Mouse (Mus musculus) layer of hippocampus, adult 11-12 months (tissue): Measurements from ENCODE around the gene Ago4.

Experiments
- DNase-seq: peaks from one replicate; pipeline ENCODE4 v3.0.0; 2022; ENCODE audit warnings: low spot score

Ago4 gene

DNA sequence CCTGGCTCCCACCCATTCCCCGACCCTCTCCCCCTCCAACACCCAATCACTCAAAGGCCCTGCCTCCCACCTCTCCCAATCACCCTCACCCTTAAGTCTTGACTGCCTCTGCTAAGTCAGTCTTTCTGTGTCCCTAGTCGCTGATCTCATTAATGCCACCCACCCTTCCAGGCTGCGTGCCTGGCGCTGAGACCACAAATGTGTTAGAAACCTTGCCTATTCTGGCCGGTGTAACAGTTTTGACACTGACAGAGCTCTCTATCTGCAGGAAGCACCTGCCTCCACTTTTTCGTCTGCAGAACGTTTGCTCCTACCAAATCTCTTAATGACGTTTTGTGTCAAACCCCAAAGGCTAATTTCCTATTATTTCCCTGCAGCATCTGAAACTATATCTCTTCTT, 64.3 kb downstream of the Ago4 start:
- no peak for DNase-seq

DNA sequence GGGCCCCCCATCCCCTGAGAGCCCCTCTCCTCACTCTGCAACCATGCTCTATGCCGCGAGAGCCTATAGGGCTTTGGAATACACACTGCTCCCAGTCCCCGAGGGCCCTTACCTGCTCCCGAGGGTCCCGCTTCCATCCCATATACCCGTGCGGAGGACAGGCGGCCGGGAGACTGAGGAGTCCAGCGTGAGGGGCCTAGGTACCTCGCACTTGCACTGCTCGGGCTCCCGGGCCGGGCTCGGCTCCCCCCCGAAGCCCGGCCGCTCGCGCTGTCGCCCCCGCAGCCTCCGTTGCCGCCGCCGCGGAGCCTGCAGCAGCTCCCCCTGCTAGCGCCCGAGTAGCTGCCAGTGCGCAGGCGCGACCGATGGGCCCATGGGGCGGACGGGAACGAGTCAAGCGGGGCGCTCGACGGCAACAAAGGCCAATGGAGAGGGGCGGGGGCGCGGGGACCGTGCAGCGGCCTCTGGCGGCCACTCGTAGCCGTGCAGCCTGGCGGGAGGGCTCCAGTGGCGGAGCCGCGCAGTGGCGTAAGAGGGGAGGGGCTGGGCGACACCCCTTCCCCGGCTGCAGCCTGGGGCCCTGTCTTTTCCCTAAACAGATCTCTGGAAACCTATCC, 64.9 kb downstream of the Ago4 start, which contains the start of gene Ago1:
Ago1 (minus strand) TSS at position 299 of the 617 bp plus-strand sequence.
- peak; percentile 95 for DNase-seq

DNA sequence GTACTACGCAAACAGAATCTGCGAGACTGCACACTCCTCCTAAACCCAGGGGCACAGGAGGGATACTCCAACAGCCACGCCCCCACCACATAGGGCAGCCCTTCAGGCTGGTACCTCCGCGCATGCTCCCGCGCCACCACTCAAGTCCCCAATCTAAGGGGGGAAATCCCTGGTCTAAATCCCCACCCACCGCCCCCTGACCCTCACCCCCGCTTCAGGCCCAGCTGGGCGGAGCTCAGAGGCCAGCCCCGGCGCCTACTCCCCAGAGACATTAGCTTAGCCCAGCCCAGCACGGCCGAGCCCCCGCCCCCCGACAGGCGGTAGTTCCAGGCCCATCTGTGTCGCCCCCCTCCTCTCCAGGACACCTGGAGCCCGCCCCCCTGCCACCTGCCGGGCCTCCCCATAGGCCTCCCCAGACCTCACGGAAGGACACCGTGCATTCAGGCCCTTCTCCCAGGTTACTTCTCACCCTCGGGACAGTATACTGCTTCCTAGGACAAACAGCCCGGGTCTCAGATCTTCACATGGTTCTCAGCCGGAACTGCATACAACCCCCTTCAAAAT, 65.5 kb downstream of the Ago4 start:
- DNase-seq: peak; percentile 60

DNA sequence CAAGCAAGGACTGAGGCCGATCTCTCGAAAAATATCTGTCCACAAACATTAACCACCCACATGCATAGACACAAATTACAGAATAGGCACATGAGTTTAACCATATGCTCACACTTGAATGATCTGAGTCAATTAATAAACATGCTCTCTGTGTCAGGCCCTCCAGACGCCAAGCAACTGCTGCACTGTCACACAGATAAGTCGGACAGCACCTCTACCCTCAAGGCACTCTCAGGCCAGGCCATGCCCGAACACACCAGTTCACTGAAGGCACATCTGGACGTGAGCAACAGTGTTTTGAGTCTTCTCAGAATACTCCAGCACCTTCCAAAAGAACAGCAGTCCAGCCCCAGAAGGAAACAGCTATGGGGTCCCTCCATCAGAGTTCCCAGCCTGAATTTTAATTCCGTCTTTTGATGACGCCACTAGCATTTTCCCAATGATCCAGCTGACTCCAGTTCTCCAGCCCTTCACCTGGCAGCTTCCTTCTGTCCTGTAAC, 67.0 kb downstream of the Ago4 start:
- no peak for DNase-seq

DNA sequence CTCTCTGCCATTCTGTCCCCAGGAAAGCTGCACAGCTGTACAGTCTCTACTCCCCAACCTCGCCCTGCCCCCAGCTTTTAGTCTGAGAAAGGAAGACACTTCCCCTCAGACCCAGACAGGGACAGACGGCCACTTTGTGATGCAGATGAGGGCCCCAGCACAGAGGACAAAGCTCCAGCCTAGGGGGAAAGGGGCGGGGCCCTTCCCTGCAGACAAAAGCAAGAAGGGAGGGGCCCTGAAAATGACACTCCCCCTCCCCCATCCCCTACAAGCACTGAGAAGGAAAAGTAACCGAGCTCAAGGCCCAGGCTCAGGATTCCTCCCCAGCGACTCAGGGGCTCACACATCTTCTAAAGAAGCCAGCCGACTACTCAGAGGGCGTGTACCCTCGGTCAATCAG, 67.4 kb downstream of the Ago4 start:
- DNase-seq: peak; percentile 55

DNA sequence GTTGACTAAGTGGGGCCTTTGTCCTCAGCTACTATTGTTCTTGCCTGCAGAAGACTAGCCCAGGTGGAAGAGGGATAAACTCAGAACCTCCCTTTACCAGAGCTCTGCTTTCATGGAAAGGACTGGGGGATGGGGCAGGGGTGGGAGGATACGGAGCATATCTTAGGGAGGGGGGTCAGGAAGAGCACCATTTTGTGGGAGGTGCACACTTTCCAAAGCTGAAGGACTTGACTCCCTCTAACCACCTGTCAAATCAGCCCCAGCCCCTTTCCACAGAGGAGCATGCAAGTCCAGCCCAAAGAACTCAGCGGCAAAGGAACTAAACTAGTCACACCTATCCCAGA, 68.4 kb downstream of the Ago4 start:
- no peak for DNase-seq

DNA sequence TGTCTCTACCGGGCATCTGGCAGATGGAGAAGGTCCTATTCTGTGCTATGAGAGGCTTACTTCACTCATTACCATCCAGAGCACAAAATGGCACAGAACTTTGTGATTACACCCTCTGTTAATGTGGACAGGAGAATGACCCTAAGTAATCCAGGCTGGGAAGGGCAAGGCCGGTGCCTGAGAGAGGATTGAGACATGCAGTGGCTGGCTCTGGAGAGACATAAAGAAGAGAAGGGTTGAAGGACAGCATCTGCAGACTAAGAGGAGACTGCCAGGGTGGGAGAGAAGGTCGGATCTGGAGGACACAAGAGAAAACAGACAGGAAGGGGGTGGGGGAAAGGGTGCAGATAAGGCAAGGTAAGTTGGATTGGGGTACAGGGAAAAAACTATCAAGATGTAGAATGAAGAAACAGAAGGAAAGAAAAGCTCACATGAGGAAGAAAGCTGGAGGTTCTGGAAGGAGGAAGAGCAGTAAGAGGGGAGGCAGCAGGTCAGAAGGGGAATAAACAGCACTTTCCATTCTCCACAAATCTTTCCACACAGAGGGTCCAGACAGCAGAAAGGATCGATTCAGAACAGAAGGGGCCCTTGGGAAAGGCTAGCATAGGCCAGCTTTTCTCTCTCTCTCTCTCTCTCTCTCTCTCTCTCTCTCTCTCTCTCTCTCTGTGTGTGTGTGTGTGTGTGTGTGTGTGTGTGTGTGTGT, 68.9 kb downstream of the Ago4 start:
- DNase-seq: no peak

DNA sequence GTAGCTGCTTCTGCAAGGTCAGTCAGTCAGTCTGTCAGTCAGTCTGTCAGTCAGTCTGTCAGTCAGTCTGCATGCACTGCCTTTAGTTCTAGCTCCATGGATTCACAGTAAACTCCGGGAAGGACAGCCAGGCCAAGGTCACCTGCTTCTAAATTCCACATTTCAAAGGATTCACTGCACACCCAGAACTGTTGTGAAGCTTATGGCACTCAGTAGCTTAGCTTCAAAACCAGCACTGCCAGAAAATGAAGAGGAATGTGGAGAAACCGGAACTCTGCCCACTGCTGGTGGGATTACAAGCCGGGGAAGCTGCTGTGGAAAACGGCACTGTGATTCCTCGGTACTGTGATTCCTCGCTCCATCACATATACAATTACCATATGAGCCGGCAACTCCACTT, 77.8 kb downstream of the Ago4 start:
- no peak for DNase-seq

DNA sequence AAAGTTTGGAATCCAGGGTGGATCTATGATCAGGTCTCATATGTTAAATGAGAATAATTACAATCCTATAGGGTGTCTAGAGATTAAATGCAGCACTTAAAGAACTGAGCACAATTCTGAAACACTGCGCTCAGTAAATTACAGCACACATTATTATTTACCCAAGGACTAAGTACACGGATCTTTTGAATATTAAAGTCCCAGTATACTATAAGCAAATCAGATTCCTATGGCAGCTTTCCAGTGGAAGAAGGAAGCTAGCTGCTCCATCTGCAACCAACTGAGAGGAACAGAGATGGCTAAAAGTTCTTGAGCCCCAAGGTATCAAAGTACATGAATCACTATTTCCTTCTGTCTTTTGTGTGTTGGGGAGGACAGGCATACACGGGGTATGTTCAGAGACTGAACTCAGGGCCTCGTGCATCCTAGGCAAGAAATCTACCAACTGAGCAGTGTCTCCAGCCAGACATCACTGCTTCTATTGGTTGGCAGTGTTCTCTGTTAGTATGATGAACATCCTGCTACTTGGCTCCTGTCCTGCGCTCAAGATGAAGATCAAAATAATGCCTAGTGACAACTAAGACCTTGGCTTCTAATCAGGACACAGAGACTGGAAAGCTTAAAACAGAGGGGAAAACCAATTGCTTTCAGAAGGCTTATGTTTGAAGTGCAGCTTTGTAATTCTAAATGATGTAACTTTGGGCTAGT, 78.6 kb downstream of the Ago4 start:
- DNase-seq: no peak

DNA sequence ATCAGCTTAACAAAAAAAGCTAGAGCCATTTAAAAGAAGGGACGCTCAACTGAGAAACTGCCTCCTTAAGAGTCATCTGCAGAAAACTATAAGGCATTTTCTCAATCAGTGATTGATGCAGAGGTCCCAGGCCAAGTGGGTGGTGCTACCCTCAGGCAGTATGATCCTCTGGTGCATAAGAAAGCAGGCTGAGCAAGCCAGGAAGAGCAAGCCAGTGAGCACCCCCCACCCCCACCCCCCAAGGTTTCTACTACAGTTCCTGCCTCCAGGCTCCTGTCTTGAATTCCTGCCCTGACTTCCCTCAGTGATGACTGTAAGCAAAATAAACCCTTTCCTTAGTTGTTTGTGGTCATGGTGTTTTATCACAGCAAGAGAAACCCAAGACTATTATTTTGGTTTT, 83.0 kb downstream of the Ago4 start:
- no peak for DNase-seq

DNA sequence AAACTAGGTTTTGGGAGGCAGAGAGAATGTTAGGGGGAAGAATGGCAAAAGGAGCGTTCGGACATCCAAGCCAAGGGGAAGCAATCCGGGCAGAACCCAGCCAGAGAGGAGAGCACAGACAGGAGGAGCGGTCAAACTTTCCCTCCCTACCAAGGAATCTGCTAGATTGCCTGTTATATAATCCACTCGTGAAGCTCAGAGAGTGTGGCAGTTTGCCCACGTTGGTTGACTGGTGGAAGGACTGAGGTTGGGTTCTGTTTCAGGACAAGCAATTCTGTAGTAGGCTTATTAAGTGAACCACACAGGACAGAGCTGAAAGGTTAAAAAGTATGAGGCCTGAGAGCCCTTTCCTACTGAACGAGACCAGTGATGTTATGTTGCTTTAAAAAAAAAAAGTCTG, 86.1 kb downstream of the Ago4 start:
- no peak for DNase-seq

DNA sequence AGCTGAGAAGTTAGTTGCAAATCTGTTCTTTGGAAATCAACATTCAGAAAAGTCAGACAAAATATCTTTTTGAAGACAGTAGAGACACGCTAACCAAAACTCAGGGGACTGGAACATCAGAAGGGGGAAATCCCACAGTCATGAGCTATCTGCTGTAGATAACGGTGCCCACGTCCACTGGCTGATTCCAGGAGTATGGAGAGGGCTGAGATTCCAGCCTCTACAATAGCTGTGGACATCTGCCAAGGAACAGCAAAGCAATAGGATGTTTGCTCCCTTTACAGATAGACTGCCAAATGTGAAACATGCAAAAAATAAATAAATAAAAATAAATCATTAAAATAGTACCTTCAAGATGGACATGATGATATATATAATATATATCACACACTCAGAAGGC, 88.7 kb downstream of the Ago4 start:
- DNase-seq: no peak
